Comparison of ENCODE assay signal across 11 mouse cellular contexts in the genomic region with DNA sequence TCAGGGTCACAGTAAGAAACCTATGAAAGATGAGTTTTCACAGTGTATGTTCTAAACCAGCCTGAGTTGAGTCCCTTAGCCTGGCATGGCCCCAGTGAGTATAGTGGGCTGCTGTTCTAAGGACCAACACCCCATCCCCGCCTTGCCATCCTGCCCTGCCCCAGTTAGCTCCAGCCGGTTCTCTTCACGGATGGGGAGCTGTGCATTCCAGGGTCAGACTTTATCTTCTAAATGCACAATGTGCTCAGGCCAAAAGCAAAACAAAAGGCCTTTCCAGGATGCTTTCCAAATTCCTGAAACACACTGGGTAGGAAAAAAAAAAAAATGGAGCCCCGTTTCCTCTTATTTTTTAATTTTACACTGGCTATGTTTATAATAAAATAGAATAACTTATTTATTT. TPM values are rescaled to one million over a fixed set of nuclear protein-coding genes. Genes with fewer than 3 reads are reported as not detected.
A peak's percentile ranks its signal among the peaks of the same experiment; 100 is the strongest.
DNase-seq lines count a peak whose midpoint lies in the region; ATAC-seq lines count a peak whose summit lies in the region.
"Had no signal": no experiment of that assay in that cellular context is flagged by ENCODE, and none has a peak within 500 bp of the region (broad histone marks: within the 10 kb centered on the region; RNA-seq: fewer than 3 reads in every experiment).

No protein-coding gene starts in this region.

- H3K9me3 ChIP-seq in heart, embryonic 14.5 days (ENCODE audit: control insufficient read depth, low read length): no peaks in the 10 kb centered on the region
- H3K9me3 ChIP-seq: limb, embryonic 12.5 days had no signal

- peak overlapping the region; percentile 34 for H3K4me2 ChIP-seq in heart, embryonic 14.5 days (ENCODE audit: low read length)
- H3K4me2 ChIP-seq: limb, embryonic 12.5 days had no signal

- 0 out of 2 replicates have a peak, but pooled peaks cover 4% of the 10 kb centered on the region for H3K36me3 ChIP-seq in heart, embryonic 14.5 days (ENCODE audit: control insufficient read depth, insufficient read depth, low read length)

- H3K27ac ChIP-seq in heart, embryonic 14.5 days (replicated peaks in 1 of 2; ENCODE audit: control insufficient read depth in 1 of 2, insufficient read depth in 1 of 2, low read depth in 2 of 2, low read length in 2 of 2): peak overlapping the region; percentile 24 to 62; a peak in 3 of 4 replicates
- H3K27ac ChIP-seq: layer of hippocampus, adult 2 months; limb, embryonic 12.5 days had no signal

- peak overlapping the region; percentile 19; the same call in 1 of the 2 replicates for H3K9ac ChIP-seq in heart, embryonic 14.5 days (ENCODE audit: low read length)
- H3K9ac ChIP-seq: limb, embryonic 12.5 days had no signal

- peaks cover 29 to 52% of the 10 kb centered on the region in 2 experiments for H3K4me1 ChIP-seq in heart, embryonic 14.5 days (ENCODE audit: control insufficient read depth in 2 of 2, insufficient read depth in 2 of 2, low read length in 2 of 2)

- H3K4me3 ChIP-seq in heart, embryonic 14.5 days (ENCODE audit: control insufficient read depth in 1 of 2, insufficient read depth in 1 of 2, low read depth in 1 of 2, low read length in 2 of 2): no peak overlapping the region
- H3K4me3 ChIP-seq: layer of hippocampus, adult 2 months; limb, embryonic 12.5 days had no signal

- ATAC-seq in heart, embryonic 14.5 days (ENCODE audit: insufficient number of reproducible peaks, insufficient read depth, low FRiP score, low read depth): no peak

- peak; percentile 41 for DNase-seq in kidney, adult 11 months
- DNase-seq in kidney, adult 8-10 months: no peak
- DNase-seq in ZHBTc4 (ENCODE audit: low read depth, low spot score): peak; percentile 41
- DNase-seq in lung, postnatal 10 days: peak; percentile 56
- DNase-seq in thymus, postnatal 36 days: no peak
- DNase-seq in thymus, postnatal 14 days: no peak
- no peak for DNase-seq in T-cell, adult 2 months (ENCODE audit: low spot score)
- DNase-seq: cerebellum, postnatal 25 days had no signal

- H3K27me3 ChIP-seq in heart, embryonic 14.5 days (ENCODE audit: control insufficient read depth, insufficient read depth, low read length): no peaks in the 10 kb centered on the region
- H3K27me3 ChIP-seq: limb, embryonic 12.5 days had no signal

- WGBS in heart, embryonic 14.5 days: 11% methylated on average over 4 of the region's 4 CpGs

RNA-seq across cellular contexts. Expression of gene Fgfr2, which starts 23.9 kb away (rescaled TPM):
- polyA plus RNA-seq in heart, embryonic 14.5 days (2014; fragmentation: Nextera tagmentation; extraction: Ambion mirVana): 20.5 and 22.4 TPM in 2 replicates

RNA-seq across cellular contexts. Expression of gene Ctbp2, which starts 24.9 kb away (rescaled TPM):
- 52.1 and 54.3 TPM in 2 replicates for polyA plus RNA-seq in heart, embryonic 14.5 days (2014; fragmentation: Nextera tagmentation; extraction: Ambion mirVana)

Comparison
In these comparisons a context has a peak if more than half of its experiments do, and no peak if none do; other contexts are left out.
1. DNase-seq: peak in kidney, adult 11 months (single experiment), ZHBTc4 (single experiment) and lung, postnatal 10 days (single experiment); none in kidney, adult 8-10 months (0 of 2), thymus, postnatal 36 days (0 of 2), thymus, postnatal 14 days (single experiment) and T-cell, adult 2 months (single experiment).